Comparison of ENCODE assay signal across 22 mouse cellular contexts in the genomic region with DNA sequence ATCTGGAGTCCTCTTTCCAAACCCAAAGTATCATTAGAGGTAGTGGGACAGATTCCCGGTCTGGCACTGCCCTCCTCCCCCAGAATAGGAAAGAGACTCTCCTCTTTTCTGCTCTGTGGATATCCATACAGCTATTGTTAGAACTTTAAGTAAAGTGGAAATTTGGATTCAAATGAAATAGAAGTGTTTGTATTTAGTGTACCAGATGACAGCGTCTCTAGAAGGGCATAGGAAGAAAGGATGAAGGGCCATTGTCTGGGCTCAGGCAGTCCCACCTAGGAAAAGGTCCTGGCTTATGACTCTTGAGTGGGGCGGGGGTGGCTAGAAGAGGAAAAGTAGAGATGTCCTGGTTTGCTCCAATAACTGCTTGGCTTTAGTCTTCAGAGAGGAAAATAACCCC. TPM values are rescaled to one million over a fixed set of nuclear protein-coding genes. Genes with fewer than 3 reads are reported as not detected.
A peak's percentile ranks its signal among the peaks of the same experiment; 100 is the strongest.
DNase-seq lines count a peak whose midpoint lies in the region; ATAC-seq and TF ChIP-seq lines count a peak whose summit lies in the region.
"Had no signal": no experiment of that assay in that cellular context is flagged by ENCODE, and none has a peak within 500 bp of the region (broad histone marks: within the 10 kb centered on the region; RNA-seq: fewer than 3 reads in every experiment).

No protein-coding gene starts in this region.

- intact Hi-C loops in left cerebral cortex, postnatal 14 days (cut with DNase I): loop anchor here (10.0 kb wide), 1 partner anchor 341 kb away; no protein-coding TSS in a partner anchor

- H3K4me2 ChIP-seq in forebrain, embryonic 11.5 days (ENCODE audit: low read depth, low read length, severe bottlenecking): peak overlapping the region; percentile 18; the same call in 1 of the 2 replicates
- 0 out of 2 replicates have a peak overlapping the region, but pooled peaks have one; percentile 41 for H3K4me2 ChIP-seq in forebrain, postnatal 0 days (ENCODE audit: low read depth)
- H3K4me2 ChIP-seq in midbrain, embryonic 12.5 days (replicated peaks): peak overlapping the region; percentile 65
- H3K4me2 ChIP-seq: embryonic facial prominence, embryonic 15.5 days; heart, embryonic 15.5 days; lung, embryonic 15.5 days; neural tube, embryonic 12.5 days had no signal

- no peak for ATAC-seq in forebrain, embryonic 11.5 days (replicated peaks; ENCODE audit: low FRiP score)
- no peak for ATAC-seq in forebrain, postnatal 0 days
- ATAC-seq in midbrain, embryonic 12.5 days (ENCODE audit: low FRiP score, low read depth): no peak
- ATAC-seq in granulocyte monocyte progenitor cell, adult 5-6 weeks (replicated peaks; ENCODE audit: poor library complexity, severe bottlenecking): no peak
- ATAC-seq: activated CD4-positive, CD25-positive, alpha-beta regulatory T cell, adult 4 months; intestine, postnatal 0 days had no signal

- DNase-seq in forebrain, embryonic 11.5 days (ENCODE audit: low spot score): no peak
- DNase-seq in forebrain, postnatal 0 days: no peak
- no peak for DNase-seq in limb, embryonic 10.5 days (ENCODE audit: low spot score)
- no peak for DNase-seq in left cerebral cortex, postnatal 14 days (ENCODE audit: low spot score in 2 of 2)
- DNase-seq in layer of hippocampus, adult 9-11 months: no peak
- no peak for DNase-seq in neural tube, embryonic 10.5 days (ENCODE audit: extremely low spot score, low spot score)
- DNase-seq: adrenal gland, postnatal 14 days; cerebellum, postnatal 25 days; gastrocnemius, postnatal 14 days; right cerebral cortex, adult 18-20 months had no signal

- TF ChIP-seq CTCF in forebrain, postnatal 0 days (IDR thresholded peaks at IDR 0.05; ENCODE audit: low read depth): no peak

- H3K9me3 ChIP-seq in forebrain, embryonic 11.5 days (ENCODE audit: control insufficient read depth, low read length): no peaks in the 10 kb centered on the region
- no peaks in the 10 kb centered on the region for H3K9me3 ChIP-seq in forebrain, postnatal 0 days (ENCODE audit: low read length)
- no peaks in the 10 kb centered on the region for H3K9me3 ChIP-seq in limb, embryonic 10.5 days (replicated peaks)
- no peaks in the 10 kb centered on the region for H3K9me3 ChIP-seq in midbrain, embryonic 12.5 days
- H3K9me3 ChIP-seq: embryonic facial prominence, embryonic 15.5 days; G1E; heart, embryonic 15.5 days; lung, embryonic 15.5 days; neural tube, embryonic 12.5 days had no signal

- H3K4me1 ChIP-seq in forebrain, embryonic 11.5 days (replicated peaks; ENCODE audit: control insufficient read depth, insufficient read depth, low read length): peaks cover 21% of the 10 kb centered on the region; the same call in 1 of the 2 replicates
- peaks cover 10% of the 10 kb centered on the region for H3K4me1 ChIP-seq in forebrain, postnatal 0 days (ENCODE audit: insufficient read depth)
- peaks cover 69% of the 10 kb centered on the region for H3K4me1 ChIP-seq in limb, embryonic 10.5 days
- H3K4me1 ChIP-seq in midbrain, embryonic 12.5 days: peaks cover 44% of the 10 kb centered on the region

- 8% methylated on average over 3 of the region's 3 CpGs for WGBS in forebrain, embryonic 11.5 days
- 31% methylated on average over 3 of the region's 3 CpGs for WGBS in forebrain, postnatal 0 days
- WGBS in limb, embryonic 10.5 days: 12% methylated on average over 3 of the region's 3 CpGs
- WGBS in midbrain, embryonic 12.5 days: 9% methylated on average over 3 of the region's 3 CpGs

- no peaks in the 10 kb centered on the region for H3K36me3 ChIP-seq in forebrain, embryonic 11.5 days (ENCODE audit: control insufficient read depth, insufficient read depth, low read length)
- H3K36me3 ChIP-seq in forebrain, postnatal 0 days (ENCODE audit: insufficient read depth): no peaks in the 10 kb centered on the region
- H3K36me3 ChIP-seq in limb, embryonic 10.5 days: peaks cover 9% of the 10 kb centered on the region; the same call in 1 of the 2 replicates
- H3K36me3 ChIP-seq in midbrain, embryonic 12.5 days: no peaks in the 10 kb centered on the region
- H3K36me3 ChIP-seq: embryonic facial prominence, embryonic 15.5 days; heart, embryonic 15.5 days; lung, embryonic 15.5 days; neural tube, embryonic 12.5 days had no signal

- H3K27ac ChIP-seq in forebrain, embryonic 11.5 days (ENCODE audit: low read depth, low read length): no peak overlapping the region
- H3K27ac ChIP-seq in forebrain, postnatal 0 days (ENCODE audit: low read depth, low read length): no peak overlapping the region
- H3K27ac ChIP-seq in limb, embryonic 10.5 days: peak overlapping the region; percentile 98
- peak overlapping the region; percentile 76 for H3K27ac ChIP-seq in midbrain, embryonic 12.5 days (replicated peaks)
- H3K27ac ChIP-seq: embryonic facial prominence, embryonic 15.5 days; heart, embryonic 15.5 days; liver, embryonic 14.5 days; lung, embryonic 15.5 days; neural tube, embryonic 12.5 days had no signal

- peak overlapping the region; percentile 12; the same call in 1 of the 2 replicates for H3K9ac ChIP-seq in forebrain, embryonic 11.5 days (ENCODE audit: low read length)
- H3K9ac ChIP-seq in forebrain, postnatal 0 days: no peak overlapping the region
- peak overlapping the region; percentile 52 for H3K9ac ChIP-seq in midbrain, embryonic 12.5 days (replicated peaks)
- H3K9ac ChIP-seq: embryonic facial prominence, embryonic 15.5 days; heart, embryonic 15.5 days; liver, embryonic 14.5 days; lung, embryonic 15.5 days; neural tube, embryonic 12.5 days had no signal

- H3K27me3 ChIP-seq in forebrain, embryonic 11.5 days (ENCODE audit: control insufficient read depth, insufficient read depth, low read length): peaks cover 62% of the 10 kb centered on the region
- H3K27me3 ChIP-seq in forebrain, postnatal 0 days (ENCODE audit: insufficient read depth, low read length): peaks cover 46% of the 10 kb centered on the region
- peaks cover 62% of the 10 kb centered on the region for H3K27me3 ChIP-seq in limb, embryonic 10.5 days (ENCODE audit: low read depth, poor library complexity, severe bottlenecking)
- H3K27me3 ChIP-seq in midbrain, embryonic 12.5 days: peaks cover 75% of the 10 kb centered on the region

- H3K4me3 ChIP-seq in forebrain, embryonic 11.5 days (ENCODE audit: low read depth, low read length): peak overlapping the region; percentile 24
- no peak overlapping the region for H3K4me3 ChIP-seq in forebrain, postnatal 0 days (ENCODE audit: low read depth, low read length)
- peak overlapping the region; percentile 79 for H3K4me3 ChIP-seq in limb, embryonic 10.5 days
- H3K4me3 ChIP-seq in midbrain, embryonic 12.5 days: peak overlapping the region; percentile 60
- H3K4me3 ChIP-seq: embryonic facial prominence, embryonic 15.5 days; heart, embryonic 15.5 days; lung, embryonic 15.5 days had no signal

RNA-seq across cellular contexts. Expression of gene Lhx9, which starts 2.9 kb away (rescaled TPM):
- 34.3 and 35.3 TPM in 2 replicates for polyA plus RNA-seq in forebrain, embryonic 11.5 days (2014; fragmentation: Nextera tagmentation; extraction: Ambion mirVana)
- total RNA-seq in forebrain, postnatal 0 days (2014; rRNA removed): 19.1 and 30.9 TPM in 2 replicates
- polyA plus RNA-seq in forebrain, postnatal 0 days (2015; fragmentation: Nextera tagmentation; extraction: Ambion mirVana): 6.4 and 26.8 TPM in 2 replicates
- polyA plus RNA-seq in limb, embryonic 10.5 days (2016; fragmentation: Nextera tagmentation; extraction: Ambion mirVana): 110 and 114 TPM in 2 replicates
- polyA plus RNA-seq in midbrain, embryonic 12.5 days (2016; fragmentation: Nextera tagmentation; extraction: Ambion mirVana): 89.4 and 106 TPM in 2 replicates
- 1 to 10 TPM in 1 of 2 experiments, under 1 TPM in 1; 0.33 to 1.6 TPM for total RNA-seq in left cerebral cortex, postnatal 14 days (2021)
- total RNA-seq in granulocyte monocyte progenitor cell, adult 5-6 weeks (2014; fragmentation: Nextera tagmentation): not detected in 2 replicates
- not detected in 2 replicates for total RNA-seq in granulocyte monocyte progenitor cell, adult 5-6 weeks (2017)
- total RNA-seq: gastrocnemius, postnatal 14 days; hematopoietic stem cell, adult 5-6 weeks; monocyte, adult 5-6 weeks had no signal
- polyA plus RNA-seq: activated CD4-positive, CD25-positive, alpha-beta regulatory T cell, adult 4 months; intestine, postnatal 0 days; lung, embryonic 15.5 days had no signal

RNA-seq across cellular contexts. Expression of gene 2310009B15Rik, which starts 11.2 kb away (rescaled TPM):
- polyA plus RNA-seq in forebrain, embryonic 11.5 days (2014; fragmentation: Nextera tagmentation; extraction: Ambion mirVana): 44.3 and 47.7 TPM in 2 replicates
- 33.0 and 37.4 TPM in 2 replicates for total RNA-seq in forebrain, postnatal 0 days (2014; rRNA removed)
- polyA plus RNA-seq in forebrain, postnatal 0 days (2015; fragmentation: Nextera tagmentation; extraction: Ambion mirVana): 41.9 and 45.8 TPM in 2 replicates
- 60.2 and 60.6 TPM in 2 replicates for polyA plus RNA-seq in limb, embryonic 10.5 days (2016; fragmentation: Nextera tagmentation; extraction: Ambion mirVana)
- polyA plus RNA-seq in midbrain, embryonic 12.5 days (2016; fragmentation: Nextera tagmentation; extraction: Ambion mirVana): 65.1 and 66.6 TPM in 2 replicates
- total RNA-seq in left cerebral cortex, postnatal 14 days (2021): 10 to 100 TPM; 13.7 to 14.2 TPM
- total RNA-seq in granulocyte monocyte progenitor cell, adult 5-6 weeks (2014; fragmentation: Nextera tagmentation): 13.2 and 22.3 TPM in 2 replicates
- total RNA-seq in granulocyte monocyte progenitor cell, adult 5-6 weeks (2017): 10.2 and 15.2 TPM in 2 replicates

Comparison
In these comparisons a context has a peak if more than half of its experiments do, and no peak if none do; other contexts are left out.
1. H3K27ac ChIP-seq: peak in limb, embryonic 10.5 days (single experiment) and midbrain, embryonic 12.5 days (single experiment); none in forebrain, embryonic 11.5 days (single experiment) and forebrain, postnatal 0 days (single experiment).
2. Peak in every context shown above with its lines, with median percentiles within 50 percentile points of each other: H3K4me2 ChIP-seq.